Mouse (Mus musculus) CD4-positive helper T cell, adult 2 months (primary cell): ENCODE measurements around the gene Mrtfa.
A peak's percentile ranks its signal among the peaks of the same experiment; 100 is the strongest.

Experiments used
- DNase-seq: peaks from one replicate; pipeline ENCODE4 v3.0.0-alpha.2; 2012; ENCODE audit warnings: low read depth, missing footprints, low spot score

Gene Mrtfa

DNA sequence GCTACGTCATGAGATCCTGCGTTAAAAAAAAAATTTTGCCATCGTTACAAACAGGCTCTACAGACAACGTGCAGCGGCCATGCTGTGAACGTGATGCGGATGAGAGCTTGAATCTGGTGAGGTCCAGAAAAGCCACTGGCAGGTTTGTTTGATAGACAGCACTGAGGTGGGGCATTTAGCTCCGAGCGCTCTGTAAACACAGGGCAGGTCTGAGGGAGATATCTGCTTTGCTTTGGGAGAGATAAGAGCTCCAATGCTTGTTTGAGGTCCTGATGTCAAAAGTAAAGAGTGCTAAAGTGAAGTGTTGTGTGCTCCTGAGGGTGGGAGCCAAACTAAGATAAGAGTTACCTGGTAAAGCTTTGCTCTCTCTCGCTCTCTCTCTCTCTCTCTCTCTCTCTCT is 6.6 kb upstream of the Mrtfa start:
- no peak for DNase-seq

DNA sequence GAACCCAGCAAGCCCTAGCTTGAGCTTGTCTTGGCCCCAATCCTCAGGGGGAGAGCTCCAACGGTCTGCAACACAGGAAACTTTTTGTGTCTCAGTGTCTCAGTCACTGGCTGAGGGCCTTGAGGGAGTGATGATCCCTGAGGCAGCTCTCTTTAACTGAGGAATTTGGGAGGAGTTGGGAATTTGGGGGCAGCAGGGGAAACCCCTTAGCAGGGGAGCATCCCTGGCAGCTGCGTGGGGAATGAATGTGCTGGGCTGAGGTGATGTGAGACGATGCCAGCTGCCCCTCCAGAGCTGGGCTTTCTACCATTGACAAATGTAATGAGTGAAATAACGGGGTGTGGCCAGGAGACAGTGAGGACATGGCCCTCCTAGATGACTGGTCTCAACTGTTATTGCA is 4.9 kb upstream of the Mrtfa start:
- no peak for DNase-seq

DNA sequence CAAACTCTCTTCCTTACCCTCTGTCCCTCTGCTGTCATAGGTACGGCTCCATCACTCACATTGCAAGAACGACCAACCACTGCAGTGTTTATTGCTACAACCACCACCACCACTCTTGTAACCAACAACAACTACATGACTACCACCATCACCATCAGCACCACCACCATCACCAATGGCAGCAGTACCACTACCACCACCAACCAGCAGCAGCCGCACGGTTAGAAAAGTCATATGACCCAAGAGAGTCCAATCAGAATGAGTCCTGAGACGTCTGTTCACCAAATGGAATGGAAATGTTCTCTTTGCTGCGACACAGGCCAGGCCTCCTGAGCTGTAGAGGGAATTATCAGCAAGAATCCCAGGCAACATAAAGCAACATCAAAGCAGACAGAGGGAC is 4.2 kb upstream of the Mrtfa start:
- no peak for DNase-seq

DNA sequence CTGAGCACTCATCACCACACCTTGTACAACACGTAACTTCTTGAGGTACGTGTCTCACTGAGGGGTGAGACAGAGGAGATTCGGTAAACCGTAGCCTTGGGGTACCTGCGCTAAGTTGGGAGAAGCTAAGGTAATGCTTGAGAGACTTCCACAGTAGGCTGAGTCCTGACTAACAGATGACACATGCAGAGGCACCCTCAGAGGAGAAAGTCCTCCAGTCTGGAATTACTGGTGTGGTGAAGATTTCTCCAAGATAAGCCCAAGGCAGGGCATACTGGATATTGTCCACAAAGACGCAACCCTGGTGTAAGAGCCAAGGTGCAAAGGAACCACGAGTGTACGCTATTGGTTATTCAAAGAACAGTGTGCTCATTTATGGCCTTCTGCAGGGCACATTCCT is 2.3 kb upstream of the Mrtfa start:
- DNase-seq = no peak

DNA sequence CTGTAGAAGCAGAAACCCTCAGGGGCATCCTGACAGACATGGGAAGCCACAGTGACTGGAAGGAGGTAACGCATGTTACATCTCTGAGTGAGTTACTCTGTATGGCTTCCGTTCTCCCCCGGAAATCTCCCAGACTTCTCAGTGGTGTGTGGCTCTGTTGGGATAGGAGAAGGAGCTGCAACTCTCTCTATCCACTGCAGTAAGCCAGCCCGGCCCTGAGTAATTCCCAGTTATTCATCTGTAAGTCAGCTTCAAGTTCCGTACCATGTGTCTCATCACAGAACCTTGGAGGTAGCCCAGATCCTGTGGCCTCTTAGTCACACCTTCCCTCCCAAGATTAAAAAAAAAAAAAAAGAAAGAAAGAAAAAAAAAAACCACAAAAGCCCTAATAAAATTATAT is 1.8 kb upstream of the Mrtfa start:
- DNase-seq = no peak

DNA sequence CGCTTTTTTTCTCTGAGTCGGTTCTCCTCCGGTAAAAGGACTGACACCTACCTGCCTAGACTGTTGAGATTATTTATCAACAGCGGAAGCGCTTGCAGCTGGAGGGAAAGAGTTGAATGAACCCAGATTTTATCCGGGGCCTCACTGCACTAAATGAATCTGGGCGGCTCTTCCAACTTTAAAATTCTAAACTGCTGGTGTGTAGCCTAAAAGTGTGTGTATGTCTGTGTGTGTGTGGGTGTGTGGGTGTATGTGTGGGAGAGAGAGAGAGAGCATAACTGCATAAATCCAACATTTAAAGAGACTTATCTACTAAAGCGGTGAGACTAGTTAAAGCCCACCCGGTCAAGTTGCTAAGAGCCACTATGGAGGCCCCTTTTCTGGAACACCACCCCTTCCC is 746 bp upstream of the Mrtfa start:
- DNase-seq = no peak

DNA sequence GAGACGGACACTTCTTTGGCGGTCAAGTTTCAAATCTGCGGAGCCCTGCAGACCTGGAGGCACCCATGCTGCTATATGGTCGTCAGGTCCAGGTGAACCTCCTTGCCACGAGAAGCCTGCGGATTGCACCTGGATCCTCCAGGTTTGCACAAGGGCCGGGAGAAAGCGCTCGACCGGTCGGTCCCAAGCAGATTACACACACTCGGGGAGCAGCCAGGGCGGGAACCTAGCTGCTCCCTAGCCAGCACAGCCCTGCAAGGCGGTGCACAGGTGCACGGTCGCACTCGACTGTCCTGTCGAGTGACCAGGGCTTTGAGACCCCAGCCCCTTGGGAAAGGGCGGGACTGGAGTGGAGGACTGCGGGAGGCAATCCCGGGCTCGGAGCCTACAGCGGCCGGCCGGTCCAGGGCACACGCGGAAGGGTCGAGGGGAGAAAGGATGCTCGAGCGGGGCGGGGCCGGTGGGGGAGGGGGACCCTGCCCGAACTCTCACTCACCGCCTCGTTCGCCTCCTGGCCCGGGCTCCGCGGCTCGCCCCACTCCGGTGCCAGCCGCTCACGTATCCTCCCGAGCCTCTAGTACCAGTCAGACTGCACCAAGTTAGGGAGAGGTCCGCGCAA is 437 bp downstream of the Mrtfa start:
- DNase-seq = peak; percentile 59

DNA sequence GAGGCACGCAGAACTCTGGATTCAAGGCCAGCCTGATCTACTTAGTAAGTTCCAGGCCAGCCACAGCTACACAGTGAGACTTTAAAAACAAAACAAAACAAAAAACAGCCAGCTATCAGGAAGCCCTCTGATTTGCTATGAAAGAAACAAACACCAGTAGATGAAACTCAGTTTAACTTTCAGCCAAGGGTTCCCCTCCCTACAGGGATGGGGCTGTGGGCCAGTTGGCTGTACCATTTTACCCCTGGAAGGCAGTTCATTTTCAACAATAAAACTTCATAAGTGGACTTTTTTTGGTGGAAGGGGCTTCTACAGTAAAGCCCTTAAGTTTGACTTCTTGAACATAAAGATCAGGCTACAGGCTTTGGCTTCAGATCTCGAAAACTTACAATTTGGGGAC is 1.5 kb downstream of the Mrtfa start:
- no peak for DNase-seq

DNA sequence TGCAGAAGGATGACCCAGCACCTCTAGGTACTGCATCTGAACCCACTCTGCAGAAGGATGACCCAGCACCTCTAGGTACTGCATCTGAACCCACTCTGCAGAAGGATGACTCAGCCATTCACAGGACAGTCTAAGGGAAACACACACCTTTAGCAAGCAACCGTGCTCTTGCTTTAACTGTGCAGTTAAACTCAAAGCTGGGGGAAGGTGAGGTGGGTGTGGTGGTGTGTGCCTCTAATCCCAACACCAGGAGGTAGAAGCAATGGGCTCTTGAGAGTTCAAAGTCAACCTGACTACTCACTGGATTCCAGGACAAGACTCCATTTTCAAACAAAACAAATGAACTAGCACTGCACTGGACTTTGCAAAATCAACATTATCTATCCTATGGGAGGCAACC is 5.6 kb downstream of the Mrtfa start:
- DNase-seq = no peak

DNA sequence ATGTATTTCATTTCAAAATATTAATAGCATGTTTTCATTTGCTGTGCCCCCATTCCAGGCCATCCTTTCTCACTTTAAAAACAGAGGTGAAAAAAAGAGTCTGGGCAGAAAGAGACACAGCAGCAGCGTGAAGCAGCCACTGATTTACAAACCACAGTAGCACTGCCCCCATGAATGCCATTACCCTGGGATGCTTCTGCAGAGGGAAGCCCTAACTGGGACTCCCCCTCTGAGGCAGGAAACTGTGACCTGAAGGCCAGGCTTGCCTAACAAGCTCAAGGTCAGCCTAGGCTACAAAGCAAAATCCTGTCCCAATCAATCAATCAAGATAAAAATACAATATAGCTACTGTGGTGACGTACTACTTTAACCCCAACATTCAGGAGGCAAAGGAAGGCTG is 9.3 kb downstream of the Mrtfa start:
- DNase-seq = no peak

DNA sequence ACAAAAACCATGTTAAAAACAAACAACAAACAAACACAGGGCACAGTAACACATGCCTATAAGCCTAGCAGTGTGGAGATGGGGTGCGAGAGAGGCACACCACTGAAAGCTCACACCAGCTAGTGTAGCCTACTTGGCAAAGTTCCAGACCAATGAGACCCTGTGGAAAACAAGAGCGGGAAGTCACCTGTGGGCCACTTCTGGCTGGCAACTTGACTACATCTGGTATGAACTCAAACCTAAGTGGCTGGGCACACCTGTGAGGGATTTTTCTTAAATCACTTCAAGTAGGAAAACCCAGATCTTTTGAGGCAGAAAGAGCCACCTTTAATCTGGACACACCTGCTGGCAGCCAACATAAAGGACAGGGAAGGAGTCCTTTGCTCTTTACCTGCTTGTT is 11.0 kb downstream of the Mrtfa start:
- DNase-seq = no peak

DNA sequence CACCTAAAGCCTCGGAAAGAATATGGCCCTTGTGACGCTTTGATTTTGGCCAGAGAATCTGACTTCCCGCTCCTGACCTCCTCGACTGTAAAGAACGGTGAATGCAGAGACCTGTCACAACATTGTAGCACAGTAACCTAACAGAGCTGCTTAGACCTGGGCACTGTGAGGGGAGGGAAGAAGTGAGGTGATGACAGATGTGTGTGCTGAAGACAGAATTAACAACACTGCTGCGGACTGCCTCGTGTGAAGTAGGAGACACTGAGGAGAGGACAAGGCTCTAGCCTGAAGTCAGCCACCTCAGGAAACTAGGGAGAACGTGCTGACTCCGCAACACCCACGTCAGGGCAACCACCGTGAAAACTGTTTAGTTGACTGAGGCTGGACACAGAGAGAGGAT is 11.9 kb downstream of the Mrtfa start:
- DNase-seq = no peak

DNA sequence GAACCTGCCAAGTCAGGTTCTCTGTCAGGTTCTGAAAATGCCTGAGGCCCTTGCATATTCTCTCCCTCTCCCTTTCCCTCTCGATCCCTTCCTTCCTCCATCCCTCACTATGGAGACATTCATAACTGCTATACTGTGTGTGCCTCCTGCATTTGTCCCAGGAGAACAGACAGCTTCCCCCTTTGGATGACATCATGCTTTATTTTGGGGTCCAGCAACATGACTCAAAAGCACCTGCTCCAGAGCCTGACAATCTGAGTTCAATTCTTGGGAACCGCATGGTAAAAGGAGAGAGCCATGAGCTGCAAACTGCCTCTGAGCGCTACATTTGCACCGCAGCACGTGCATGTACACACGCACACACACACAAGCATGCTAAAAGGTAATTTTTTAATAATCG is 12.7 kb downstream of the Mrtfa start:
- DNase-seq = no peak

DNA sequence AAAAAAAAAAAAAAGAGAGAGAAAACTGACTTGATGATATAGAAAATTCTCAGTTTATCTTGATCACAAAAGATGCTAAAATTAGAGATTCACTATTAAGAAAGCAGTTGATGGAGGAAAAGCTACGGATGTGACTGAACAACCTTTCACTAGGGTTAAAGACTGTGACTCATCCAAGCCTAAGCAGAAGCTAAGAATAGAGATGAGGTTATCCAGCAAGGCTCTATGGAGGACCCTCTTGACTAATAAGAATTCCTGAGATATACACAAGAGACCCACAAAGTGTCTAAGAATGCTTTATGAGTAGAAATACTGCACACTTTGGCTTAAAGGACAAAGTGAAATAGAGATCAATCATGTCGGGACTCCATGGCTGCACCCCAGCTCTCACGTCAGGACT is 14.9 kb downstream of the Mrtfa start:
- DNase-seq = no peak

DNA sequence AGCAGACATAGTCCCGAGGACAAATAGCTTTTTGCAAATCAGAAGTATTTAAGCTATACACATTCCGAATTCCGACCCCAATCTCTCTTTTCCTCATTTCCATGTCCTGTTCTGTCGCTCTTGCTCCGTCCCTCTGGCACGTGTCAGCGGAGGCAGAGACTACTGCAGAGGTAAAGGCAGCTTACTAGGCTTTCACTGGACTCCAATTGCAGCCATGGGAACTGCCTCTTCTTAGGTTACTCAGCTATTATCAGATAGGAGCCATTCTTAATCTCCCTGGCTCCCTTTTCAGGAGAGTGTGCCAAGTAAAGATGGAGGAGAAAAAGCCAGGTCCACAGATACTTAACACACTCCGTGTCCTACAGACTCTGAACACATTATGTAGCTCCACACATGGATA is 18.3 kb downstream of the Mrtfa start:
- no peak for DNase-seq

DNA sequence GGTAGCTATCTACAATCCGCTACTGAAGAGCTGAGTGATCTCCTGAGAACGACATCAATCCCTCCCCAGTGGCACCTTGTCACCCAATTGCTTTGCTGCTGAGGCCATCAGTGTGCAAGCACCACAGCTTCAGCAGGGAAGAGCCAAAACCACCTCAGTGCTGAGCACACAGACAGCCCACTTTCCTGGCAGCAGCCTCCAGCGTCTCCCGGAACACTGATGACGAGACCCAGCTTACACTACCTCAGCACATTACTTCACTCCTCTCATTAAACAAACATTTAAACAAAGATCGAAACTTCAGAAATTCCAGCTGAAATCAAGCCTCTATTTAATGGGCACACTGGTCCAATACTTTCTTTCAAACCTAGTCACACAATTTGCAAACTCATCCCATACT is 21.8 kb downstream of the Mrtfa start:
- no peak for DNase-seq

DNA sequence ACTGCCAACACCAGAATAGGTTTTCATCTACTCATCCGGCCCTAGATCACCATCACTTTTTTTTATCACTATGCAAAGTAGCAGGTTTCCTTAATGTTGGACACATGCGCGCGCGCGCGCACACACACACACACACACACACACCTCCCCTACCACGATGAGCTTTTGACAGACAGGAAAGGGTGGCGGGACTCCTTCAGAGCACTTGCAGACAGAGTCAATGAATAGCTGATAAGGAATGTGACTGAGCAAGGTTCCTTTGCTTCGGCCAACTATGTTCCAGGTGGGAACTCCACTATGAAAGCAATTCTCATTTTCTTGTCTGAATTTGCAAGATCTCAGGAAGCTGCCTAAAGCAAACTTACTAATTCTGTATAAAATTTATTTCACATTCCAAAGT is 22.7 kb downstream of the Mrtfa start:
- peak; percentile 16 for DNase-seq

DNA sequence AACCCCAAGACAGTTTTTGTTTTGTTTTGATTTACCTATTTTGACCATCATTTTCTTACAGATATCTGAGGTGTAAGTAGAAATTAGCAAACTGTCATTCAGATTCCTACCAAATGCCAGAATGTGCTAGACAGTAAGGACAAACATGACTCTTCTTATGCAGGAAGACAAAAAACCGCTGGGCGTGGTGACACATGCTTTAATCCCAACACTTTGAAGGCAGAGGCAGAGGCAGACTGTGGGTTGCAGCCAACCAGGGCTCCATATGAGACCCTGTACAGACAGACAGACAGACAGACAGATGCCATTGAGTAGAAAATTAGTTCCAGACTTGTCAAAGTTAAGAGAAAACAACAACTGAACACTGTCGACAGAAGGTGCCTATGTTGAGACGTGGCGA is 24.3 kb downstream of the Mrtfa start:
- DNase-seq = peak; percentile 57

DNA sequence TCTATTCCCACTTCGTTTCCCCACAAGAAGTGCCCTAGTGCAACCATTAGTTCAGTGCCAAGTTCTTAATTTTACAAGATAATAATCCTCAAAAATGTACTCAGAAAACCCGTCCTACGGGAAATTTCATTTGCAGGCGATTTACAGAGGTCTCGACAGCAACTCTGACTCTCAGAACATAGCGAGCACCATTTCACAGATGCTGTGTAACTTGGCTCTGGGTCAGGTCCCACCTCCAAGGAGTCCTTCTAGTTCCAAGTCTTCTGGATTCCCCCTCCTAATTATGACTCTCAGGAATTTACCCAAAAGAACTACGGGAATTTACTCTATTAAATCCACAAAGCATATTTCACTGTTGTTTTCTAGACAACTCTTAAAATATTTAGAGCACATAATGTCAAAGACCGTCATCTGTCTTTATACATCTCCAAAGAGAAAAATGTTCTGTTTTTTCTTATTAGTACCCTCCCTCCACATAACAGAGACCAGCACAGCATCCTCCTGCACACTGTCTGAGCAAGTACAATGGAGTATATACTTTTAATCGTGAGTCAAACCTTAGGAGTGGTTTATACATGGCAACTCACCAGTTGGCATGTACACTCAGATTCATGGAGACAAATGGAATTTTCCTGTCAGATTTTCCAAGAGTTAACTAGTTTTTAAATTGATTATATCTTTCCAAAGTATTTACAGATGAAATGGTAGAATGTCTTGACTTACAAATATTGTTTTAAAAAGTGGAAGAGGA is 25.8 kb downstream of the Mrtfa start:
- no peak for DNase-seq

DNA sequence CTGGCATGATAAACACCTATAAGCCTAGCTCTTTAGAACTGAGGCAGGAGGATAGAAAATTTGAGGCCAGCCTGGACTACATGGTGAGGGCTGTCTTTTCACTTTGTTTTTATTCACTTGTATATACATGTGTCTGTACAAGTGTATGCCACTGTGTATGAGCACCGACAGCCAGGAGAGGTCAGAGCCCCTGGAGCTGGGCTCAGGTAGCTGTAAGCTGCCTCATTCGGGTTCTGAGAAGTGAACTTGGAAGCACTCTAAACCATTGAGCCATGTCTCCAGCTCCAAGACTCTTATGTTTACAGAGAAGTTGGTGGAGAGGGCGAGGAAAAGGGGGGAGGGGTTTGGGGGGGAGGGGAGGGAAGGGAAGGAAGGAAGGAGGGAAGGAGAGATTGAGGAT is 29.0 kb downstream of the Mrtfa start:
- DNase-seq = no peak

DNA sequence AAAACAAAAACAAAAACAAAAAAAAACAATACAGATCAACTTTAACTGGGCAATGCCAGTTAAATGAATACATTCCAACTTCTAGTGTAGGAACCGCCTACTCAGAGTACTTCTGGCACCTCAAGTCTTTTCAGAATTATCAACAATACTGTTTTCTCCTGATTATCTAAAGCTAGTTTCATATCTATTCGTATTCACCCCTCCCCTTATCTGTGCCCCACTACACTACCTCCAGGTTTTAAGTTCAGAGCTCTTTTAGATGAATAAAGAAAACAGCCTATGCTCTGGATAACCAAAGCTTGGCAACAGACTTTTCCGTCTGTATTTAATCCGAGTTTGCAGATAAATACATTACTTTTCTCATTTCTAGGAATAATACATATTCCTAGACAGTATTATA is 29.9 kb downstream of the Mrtfa start:
- DNase-seq = no peak

DNA sequence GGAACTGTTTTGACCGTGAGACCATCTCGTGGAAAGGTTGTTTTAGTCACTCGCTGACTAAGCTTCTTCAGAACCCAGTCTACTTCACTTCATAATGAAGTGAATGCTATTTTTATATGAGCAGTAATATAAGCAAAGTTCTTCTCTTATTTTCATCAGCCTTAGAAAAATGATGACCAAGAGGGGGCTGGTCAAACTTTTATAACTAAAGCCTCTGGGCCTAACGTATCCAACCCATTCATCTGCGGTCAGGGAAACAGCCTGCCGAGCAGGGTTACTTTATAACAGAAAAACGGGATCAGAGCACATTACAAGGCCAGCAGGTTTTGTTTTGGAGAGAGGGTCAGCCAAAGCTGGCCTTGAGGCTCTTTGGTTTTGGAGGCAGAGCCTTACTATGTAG is 31.3 kb downstream of the Mrtfa start:
- DNase-seq = no peak

DNA sequence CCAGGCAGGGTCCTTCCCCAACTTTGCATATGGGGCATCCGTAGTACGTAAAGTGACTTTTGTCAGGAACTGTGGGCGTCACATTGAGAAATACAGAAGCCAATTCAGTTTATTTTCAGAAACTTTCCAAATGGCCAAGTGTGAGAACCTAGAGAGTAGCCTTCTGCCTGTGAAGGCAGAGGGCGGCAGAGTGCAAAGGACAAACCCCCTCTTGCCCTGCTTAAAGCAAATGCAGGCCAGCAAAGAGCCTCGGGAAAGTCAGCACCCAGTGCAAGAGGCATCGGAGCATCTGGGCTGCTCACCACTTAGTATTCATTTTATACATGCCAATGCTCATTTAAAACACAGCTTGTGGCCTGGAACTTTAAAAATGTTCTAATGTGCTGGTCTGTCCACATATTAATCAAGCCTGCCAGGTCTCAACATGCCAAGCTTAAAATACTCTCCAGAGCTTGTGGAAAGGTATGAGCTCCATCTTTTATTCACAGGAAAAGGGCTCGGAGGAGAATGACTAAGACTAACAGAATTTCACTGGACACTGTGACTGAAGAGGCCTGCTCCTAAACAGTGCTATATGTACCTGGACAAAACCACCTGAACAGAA is 31.9 kb downstream of the Mrtfa start:
- DNase-seq = no peak
